Mouse (Mus musculus): ENCODE measurements around the gene Rusc2. TPM values are rescaled to one million over a fixed set of nuclear protein-coding genes. Genes with fewer than 3 reads are reported as not detected.

The Rusc2 gene
- polyA plus RNA-seq, 1 experiment from 2014 or later: 15.7 TPM

- H3K9ac ChIP-seq: no peak overlapping the region
- H3K27ac ChIP-seq: 0 out of 2 replicates have a peak overlapping the region, but pooled peaks have one; percentile 60
- H3K36me3 ChIP-seq: no peaks in the 10 kb centered on the region
- no peaks in the 10 kb centered on the region for H3K27me3 ChIP-seq
- peaks cover 53% of the 10 kb centered on the region for H3K4me1 ChIP-seq
- no peaks in the 10 kb centered on the region for H3K9me3 ChIP-seq
- 16% methylated on average over 10 of the region's 10 CpGs for WGBS
- peak; percentile 76 for ATAC-seq (ENCODE audit: insufficient number of reproducible peaks, insufficient read depth, low FRiP score, low TSS enrichment)
- peak overlapping the region; percentile 25; the same call in 1 of the 2 replicates for H3K4me2 ChIP-seq (replicated peaks)
- no peak overlapping the region for H3K4me3 ChIP-seq
These were observed 19.2 kb downstream of the Rusc2 start for GRCm38 (mm10) chr4:43400976-43401375.

GRCm38 (mm10) chr4:43401486-43401885 is 19.7 kb downstream of the Rusc2 start:
- H3K27me3 ChIP-seq: no peaks in the 10 kb centered on the region
- peak overlapping the region; percentile 25; the same call in 1 of the 2 replicates for H3K4me2 ChIP-seq (replicated peaks)
- no peaks in the 10 kb centered on the region for H3K36me3 ChIP-seq
- H3K9me3 ChIP-seq: no peaks in the 10 kb centered on the region
- ATAC-seq (ENCODE audit: insufficient number of reproducible peaks, insufficient read depth, low FRiP score, low TSS enrichment): no peak
- 0 out of 2 replicates have a peak overlapping the region, but pooled peaks have one; percentile 60 for H3K27ac ChIP-seq
- H3K4me1 ChIP-seq: peaks cover 53% of the 10 kb centered on the region
- no peak overlapping the region for H3K9ac ChIP-seq
- no peak overlapping the region for H3K4me3 ChIP-seq
- 77% methylated on average over 10 of the region's 10 CpGs for WGBS

- no peak overlapping the region for H3K9ac ChIP-seq
- H3K4me1 ChIP-seq: peaks cover 57% of the 10 kb centered on the region
- 0 out of 2 replicates have a peak overlapping the region, but pooled peaks have one; percentile 23 for H3K27ac ChIP-seq
- no peak overlapping the region for H3K4me2 ChIP-seq (replicated peaks)
- no peak overlapping the region for H3K4me3 ChIP-seq
- 73% methylated on average over 9 of the region's 9 CpGs for WGBS
- no peaks in the 10 kb centered on the region for H3K36me3 ChIP-seq
- H3K9me3 ChIP-seq: no peaks in the 10 kb centered on the region
- no peak for ATAC-seq (ENCODE audit: insufficient number of reproducible peaks, insufficient read depth, low FRiP score, low TSS enrichment)
- no peaks in the 10 kb centered on the region for H3K27me3 ChIP-seq
These were observed 20.4 kb downstream of the Rusc2 start for GRCm38 (mm10) chr4:43402212-43402611.

GRCm38 (mm10) chr4:43404697-43405096 is 22.9 kb downstream of the Rusc2 start:
- no peaks in the 10 kb centered on the region for H3K27me3 ChIP-seq
- H3K9ac ChIP-seq: no peak overlapping the region
- peaks cover 47% of the 10 kb centered on the region for H3K4me1 ChIP-seq
- H3K36me3 ChIP-seq: no peaks in the 10 kb centered on the region
- no peak overlapping the region for H3K4me2 ChIP-seq (replicated peaks)
- no peak overlapping the region for H3K4me3 ChIP-seq
- H3K9me3 ChIP-seq: no peaks in the 10 kb centered on the region
- H3K27ac ChIP-seq: no peak overlapping the region
- ATAC-seq (ENCODE audit: insufficient number of reproducible peaks, insufficient read depth, low FRiP score, low TSS enrichment): no peak
- 92% methylated on average over 10 of the region's 10 CpGs for WGBS

GRCm38 (mm10) chr4:43406162-43406971 is 24.6 kb downstream of the Rusc2 start:
- ATAC-seq (ENCODE audit: insufficient number of reproducible peaks, insufficient read depth, low FRiP score, low TSS enrichment): peak; percentile 92
- Histone ChIP-seq H3K4me3 (peak overlapping the region; percentile 51), H3K4me2 (replicated peaks) (peak overlapping the region; percentile 78), H3K27me3 (no peaks in the 10 kb centered on the region), H3K4me1 (peaks cover 31% of the 10 kb centered on the region), H3K36me3 (no peaks in the 10 kb centered on the region), H3K9ac (peak overlapping the region; percentile 68), H3K9me3 (no peaks in the 10 kb centered on the region), H3K27ac (peak overlapping the region; percentile 86)
- under 1% methylated on average over 28 of the region's 28 CpGs for WGBS

GRCm38 (mm10) chr4:43407071-43407920 is 25.5 kb downstream of the Rusc2 start:
- ATAC-seq (ENCODE audit: insufficient number of reproducible peaks, insufficient read depth, low FRiP score, low TSS enrichment): no peak
- Histone ChIP-seq H3K4me2 (replicated peaks) (peak overlapping the region; percentile 78), H3K27ac (peak overlapping the region; percentile 86), H3K36me3 (no peaks in the 10 kb centered on the region), H3K4me3 (peak overlapping the region; percentile 51), H3K9me3 (no peaks in the 10 kb centered on the region), H3K4me1 (peaks cover 21% of the 10 kb centered on the region), H3K27me3 (no peaks in the 10 kb centered on the region), H3K9ac (peak overlapping the region; percentile 68)
- 69% methylated on average over 12 of the region's 12 CpGs for WGBS

- no peak overlapping the region for H3K27ac ChIP-seq
- no peak for ATAC-seq (ENCODE audit: insufficient number of reproducible peaks, insufficient read depth, low FRiP score, low TSS enrichment)
- no peaks in the 10 kb centered on the region for H3K4me1 ChIP-seq
- peaks cover 32% of the 10 kb centered on the region for H3K36me3 ChIP-seq
- H3K9ac ChIP-seq: no peak overlapping the region
- H3K4me2 ChIP-seq (replicated peaks): no peak overlapping the region
- H3K27me3 ChIP-seq: no peaks in the 10 kb centered on the region
- no peaks in the 10 kb centered on the region; the same call in 1 of the 2 replicates for H3K9me3 ChIP-seq
- 87% methylated on average over 14 of the region's 14 CpGs for WGBS
- H3K4me3 ChIP-seq: no peak overlapping the region
These were observed 33.0 kb downstream of the Rusc2 start for GRCm38 (mm10) chr4:43414761-43415160.

GRCm38 (mm10) chr4:43415221-43416070 is 33.7 kb downstream of the Rusc2 start:
- Histone ChIP-seq H3K4me3 (no peak overlapping the region), H3K27me3 (no peaks in the 10 kb centered on the region), H3K4me2 (replicated peaks) (no peak overlapping the region), H3K9ac (no peak overlapping the region), H3K4me1 (peaks cover 5% of the 10 kb centered on the region), H3K27ac (no peak overlapping the region), H3K9me3 (no peaks in the 10 kb centered on the region; the same call in 1 of the 2 replicates), H3K36me3 (peaks cover 32% of the 10 kb centered on the region)
- WGBS: 90% methylated on average over 29 of the region's 29 CpGs
- ATAC-seq (ENCODE audit: insufficient number of reproducible peaks, insufficient read depth, low FRiP score, low TSS enrichment): no peak

- WGBS: 94% methylated on average over 22 of the region's 22 CpGs
- Histone ChIP-seq H3K4me1 (peaks cover 5% of the 10 kb centered on the region), H3K36me3 (peaks cover 32% of the 10 kb centered on the region), H3K9me3 (no peaks in the 10 kb centered on the region; the same call in 1 of the 2 replicates), H3K4me2 (replicated peaks) (no peak overlapping the region), H3K27me3 (no peaks in the 10 kb centered on the region), H3K9ac (no peak overlapping the region), H3K4me3 (no peak overlapping the region), H3K27ac (no peak overlapping the region)
- no peak for ATAC-seq (ENCODE audit: insufficient number of reproducible peaks, insufficient read depth, low FRiP score, low TSS enrichment)
These were observed 34.3 kb downstream of the Rusc2 start for GRCm38 (mm10) chr4:43416071-43416490.

GRCm38 (mm10) chr4:43417269-43418062 is 35.7 kb downstream of the Rusc2 start:
- Histone ChIP-seq H3K9me3 (no peaks in the 10 kb centered on the region; the same call in 1 of the 2 replicates), H3K4me1 (peaks cover 5% of the 10 kb centered on the region), H3K9ac (no peak overlapping the region), H3K36me3 (peaks cover 45% of the 10 kb centered on the region), H3K4me2 (replicated peaks) (no peak overlapping the region), H3K27ac (no peak overlapping the region), H3K4me3 (no peak overlapping the region), H3K27me3 (no peaks in the 10 kb centered on the region)
- WGBS: 78% methylated on average over 16 of the region's 16 CpGs
- no peak for ATAC-seq (ENCODE audit: insufficient number of reproducible peaks, insufficient read depth, low FRiP score, low TSS enrichment)
